Comparison of ENCODE assay signal across 33 mouse cellular contexts in the genomic region with DNA sequence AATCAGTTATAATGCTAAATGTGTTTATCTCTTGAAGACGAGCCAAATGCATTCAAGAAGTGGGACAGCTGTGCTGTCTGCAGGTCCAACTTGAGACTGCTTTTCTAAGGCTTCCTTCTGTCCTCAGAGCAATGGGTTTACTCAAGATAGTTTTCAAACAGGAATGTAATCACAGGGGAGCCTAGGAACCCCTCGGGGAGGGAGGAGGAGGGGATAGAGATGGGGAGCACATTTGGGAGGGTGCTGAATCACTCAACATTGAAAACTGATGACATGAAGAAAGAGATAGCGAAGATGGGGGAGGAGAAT. TPM values are rescaled to one million over a fixed set of nuclear protein-coding genes. Genes with fewer than 3 reads are reported as not detected.
A peak's percentile ranks its signal among the peaks of the same experiment; 100 is the strongest.
DNase-seq lines count a peak whose midpoint lies in the region; ATAC-seq and TF ChIP-seq lines count a peak whose summit lies in the region.
"Had no signal": no experiment of that assay in that cellular context is flagged by ENCODE, and none has a peak within 500 bp of the region (broad histone marks: within the 10 kb centered on the region; RNA-seq: fewer than 3 reads in every experiment).

No protein-coding gene starts in this region.

- DNase-seq in lung, embryonic 14.5 days, result no peak
- no peak for DNase-seq in lung, postnatal 4 days
- peak; percentile 12 for DNase-seq in NIH3T3 (ENCODE audit: low read depth)
- DNase-seq in urinary bladder, postnatal 36 days (ENCODE audit: low spot score in 2 of 2), result no peak
- no peak for DNase-seq in left cerebral cortex, adult 8-10 months (ENCODE audit: low spot score in 2 of 2)
- DNase-seq: adrenal gland, adult 8-10 months; cerebellum, adult 2 months; cerebellum, postnatal 14 days; forebrain, postnatal 0 days; heart, postnatal 36 days; kidney, adult 9 months; kidney, postnatal 10 days; layer of hippocampus, postnatal 36 days; liver; lung, postnatal 14 days; right cerebral cortex, adult 18-20 months; right cerebral cortex, postnatal 4 days; thymus, adult 2 months; thymus, postnatal 36 days had no signal

- H3K9me3 ChIP-seq in lung, embryonic 14.5 days (ENCODE audit: low read depth, low read length), result no peaks in the 10 kb centered on the region
- no peaks in the 10 kb centered on the region for H3K9me3 ChIP-seq in embryonic facial prominence, embryonic 13.5 days
- no peaks in the 10 kb centered on the region for H3K9me3 ChIP-seq in stomach, embryonic 15.5 days
- H3K9me3 ChIP-seq: forebrain, embryonic 12.5 days; heart, embryonic 15.5 days; hindbrain, embryonic 12.5 days had no signal

- no peaks in the 10 kb centered on the region for H3K36me3 ChIP-seq in lung, embryonic 14.5 days (ENCODE audit: insufficient read depth)
- H3K36me3 ChIP-seq in embryonic facial prominence, embryonic 13.5 days, result no peaks in the 10 kb centered on the region
- no peaks in the 10 kb centered on the region for H3K36me3 ChIP-seq in stomach, embryonic 15.5 days
- H3K36me3 ChIP-seq: forebrain, embryonic 12.5 days; heart, embryonic 15.5 days; hindbrain, embryonic 12.5 days had no signal

- TF ChIP-seq CTCF in lung, embryonic 14.5 days (IDR thresholded peaks at IDR 0.05; ENCODE audit: low read depth), result no peak

- no peaks in the 10 kb centered on the region for H3K27me3 ChIP-seq in lung, embryonic 14.5 days (ENCODE audit: insufficient read depth, low read length)
- H3K27me3 ChIP-seq in embryonic facial prominence, embryonic 13.5 days, result no peaks in the 10 kb centered on the region
- H3K27me3 ChIP-seq in stomach, embryonic 15.5 days (replicated peaks), result no peaks in the 10 kb centered on the region
- H3K27me3 ChIP-seq: forebrain, embryonic 12.5 days; heart, embryonic 15.5 days; hindbrain, embryonic 12.5 days had no signal

- H3K4me2 ChIP-seq in lung, embryonic 14.5 days, result no peak overlapping the region
- H3K4me2 ChIP-seq in embryonic facial prominence, embryonic 13.5 days, result peak overlapping the region; percentile 5; the same call in 1 of the 2 replicates
- no peak overlapping the region for H3K4me2 ChIP-seq in stomach, embryonic 15.5 days
- H3K4me2 ChIP-seq: forebrain, embryonic 12.5 days; heart, embryonic 15.5 days; hindbrain, embryonic 12.5 days; midbrain, embryonic 11.5 days had no signal

- no peak overlapping the region for H3K9ac ChIP-seq in lung, embryonic 14.5 days
- H3K9ac ChIP-seq in embryonic facial prominence, embryonic 13.5 days, result no peak overlapping the region
- no peak overlapping the region for H3K9ac ChIP-seq in stomach, embryonic 15.5 days
- H3K9ac ChIP-seq: forebrain, embryonic 12.5 days; forebrain, postnatal 0 days; heart, embryonic 15.5 days; hindbrain, embryonic 12.5 days; liver, embryonic 14.5 days had no signal

- WGBS in lung, embryonic 14.5 days, result 33% methylated on average over 3 of the region's 3 CpGs
- 50% methylated on average over 3 of the region's 3 CpGs for WGBS in embryonic facial prominence, embryonic 13.5 days
- WGBS in stomach, embryonic 15.5 days, result 49% methylated on average over 3 of the region's 3 CpGs

- ATAC-seq in lung, embryonic 14.5 days (ENCODE audit: insufficient read depth), result peak; percentile 91
- ATAC-seq in embryonic facial prominence, embryonic 13.5 days (ENCODE audit: insufficient number of reproducible peaks, insufficient read depth, low FRiP score, low TSS enrichment, low read depth), result no peak
- ATAC-seq in stomach, embryonic 15.5 days (ENCODE audit: insufficient read depth, low FRiP score, low read depth), result no peak
- ATAC-seq: activated CD4-positive, CD25-positive, alpha-beta regulatory T cell, adult 4 months; CD4-positive, CD25-positive, alpha-beta regulatory T cell, adult 4 months; forebrain, postnatal 0 days; hindbrain, postnatal 0 days; intestine, postnatal 0 days; midbrain, embryonic 16.5 days had no signal

- peaks cover 6% of the 10 kb centered on the region; the same call in 1 of the 2 replicates for H3K4me1 ChIP-seq in lung, embryonic 14.5 days (ENCODE audit: insufficient read depth)
- H3K4me1 ChIP-seq in embryonic facial prominence, embryonic 13.5 days, result peaks cover 16% of the 10 kb centered on the region
- no peaks in the 10 kb centered on the region for H3K4me1 ChIP-seq in stomach, embryonic 15.5 days
- H3K4me1 ChIP-seq: forebrain, embryonic 12.5 days; hindbrain, embryonic 12.5 days had no signal

- H3K4me3 ChIP-seq in lung, embryonic 14.5 days (ENCODE audit: low read depth, low read length), result no peak overlapping the region
- H3K4me3 ChIP-seq in embryonic facial prominence, embryonic 13.5 days, result no peak overlapping the region
- H3K4me3 ChIP-seq in stomach, embryonic 15.5 days (replicated peaks), result no peak overlapping the region
- H3K4me3 ChIP-seq: forebrain, embryonic 12.5 days; heart, embryonic 15.5 days; hindbrain, embryonic 12.5 days had no signal

- peak overlapping the region; percentile 76; the same call in 1 of the 2 replicates for H3K27ac ChIP-seq in lung, embryonic 14.5 days (ENCODE audit: low read depth)
- peak overlapping the region; percentile 84 for H3K27ac ChIP-seq in embryonic facial prominence, embryonic 13.5 days
- peak overlapping the region; percentile 61; the same call in 1 of the 2 replicates for H3K27ac ChIP-seq in stomach, embryonic 15.5 days
- H3K27ac ChIP-seq: forebrain, embryonic 12.5 days; heart, embryonic 15.5 days; hindbrain, embryonic 12.5 days; hindbrain, postnatal 0 days; liver, embryonic 14.5 days had no signal

RNA-seq across cellular contexts. Expression of a gene that starts 56.5 kb away (rescaled TPM):
- polyA plus RNA-seq in lung, embryonic 14.5 days (2014; fragmentation: Nextera tagmentation; extraction: Ambion mirVana), result 58.2 and 59.1 TPM in 2 replicates
- 23.2 and 24.9 TPM in 2 replicates for polyA plus RNA-seq in embryonic facial prominence, embryonic 13.5 days (2015; fragmentation: Nextera tagmentation; extraction: Ambion mirVana)
- polyA plus RNA-seq in stomach, embryonic 15.5 days (2015; fragmentation: Nextera tagmentation; extraction: Ambion mirVana), result 10.7 and 11.1 TPM in 2 replicates
- 1 to 10 TPM; 2.0 to 2.6 (median 2.2) TPM for total RNA-seq in left cerebral cortex, adult 8-10 months (2022)
- total RNA-seq: megakaryocyte, adult 5-6 weeks; neutrophil, adult 5-6 weeks had no signal
- polyA plus RNA-seq: activated CD4-positive, CD25-positive, alpha-beta regulatory T cell, adult 4 months; CD4-positive, CD25-positive, alpha-beta regulatory T cell, adult 4 months had no signal
